Mouse (Mus musculus): Measurements from ENCODE around the gene Thap8. TPM values are rescaled to one million over a fixed set of nuclear protein-coding genes. Genes with fewer than 3 reads are reported as not detected.

Gene Thap8
- total RNA-seq, 4 experiments from 2014 or later: 0.21 to 0.97 TPM; not detected in 2

DNA sequence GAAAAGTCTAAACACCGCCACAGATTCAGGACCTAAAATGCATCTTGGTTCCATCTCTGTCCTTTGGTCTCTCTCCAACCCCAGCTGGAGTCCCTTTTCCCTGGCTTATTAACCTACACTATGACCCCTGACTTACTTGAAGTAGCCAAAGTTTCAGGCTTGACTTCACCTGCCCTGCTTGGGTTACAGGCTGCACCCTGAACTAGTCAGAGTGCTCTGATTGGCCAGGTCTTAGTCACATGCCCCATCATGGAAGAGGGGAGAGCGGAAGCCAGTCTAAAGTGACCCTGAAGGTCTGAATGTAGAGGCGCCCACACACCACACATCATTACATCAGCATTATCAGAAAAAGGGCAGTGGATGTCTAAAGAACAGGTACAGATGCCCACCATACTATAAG is 38.2 kb downstream of the Thap8 start:
- no peak for DNase-seq

DNA sequence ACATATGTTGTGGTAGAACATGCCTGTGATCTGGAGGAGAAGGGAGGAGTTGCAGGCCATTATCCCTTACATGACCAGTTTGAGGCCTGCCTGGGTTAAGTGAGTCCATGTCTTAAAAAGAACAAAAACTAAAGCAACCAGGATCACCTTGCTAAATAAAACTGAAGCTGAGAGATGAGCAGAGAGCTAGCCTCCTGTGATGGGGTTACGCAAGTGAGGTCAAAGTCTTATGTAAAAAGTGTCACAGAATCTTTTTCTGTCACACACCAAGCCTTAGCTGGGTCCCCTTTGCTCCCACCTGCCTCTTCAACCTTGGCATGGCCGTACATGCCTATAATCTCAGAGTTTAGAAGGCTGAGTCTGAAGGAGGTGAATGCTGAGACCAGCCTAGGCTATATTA is 41.1 kb downstream of the Thap8 start:
- DNase-seq: no peak

DNA sequence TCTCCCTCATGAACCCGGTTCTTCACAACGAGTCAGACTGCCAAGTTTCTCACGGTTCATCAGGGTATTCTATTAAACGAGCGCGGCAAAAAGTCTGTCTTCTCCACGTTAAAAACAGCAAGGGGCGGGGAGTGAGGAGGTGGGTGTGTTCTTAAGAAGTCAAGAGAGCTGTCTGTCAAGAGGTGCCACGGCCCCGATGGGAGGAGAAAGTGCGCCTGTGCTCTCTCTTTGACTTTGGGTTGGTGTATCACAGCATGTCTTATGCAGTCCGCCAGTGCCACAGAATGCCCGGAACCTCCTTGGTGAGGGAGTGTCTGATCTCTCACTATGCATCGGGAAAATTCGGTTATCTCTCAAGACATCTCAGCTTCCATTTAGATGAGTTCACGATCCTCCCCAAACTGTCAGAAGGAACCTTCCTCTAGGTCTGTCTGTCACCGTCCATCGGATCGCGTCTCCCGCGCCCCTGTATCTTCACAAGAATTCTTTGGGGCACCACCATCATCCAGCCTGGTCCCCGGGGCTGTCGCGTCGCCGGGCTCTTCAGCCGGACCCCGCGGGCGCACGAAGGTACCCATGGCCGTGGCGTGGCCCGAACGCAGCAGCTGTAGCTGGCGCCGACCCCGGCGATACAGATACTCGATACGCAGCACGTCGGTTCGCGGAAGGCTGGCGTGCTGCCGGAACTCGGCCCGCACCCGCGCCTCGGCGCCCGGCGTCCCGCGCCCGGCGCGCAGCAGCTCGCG is 41.8 kb downstream of the Thap8 start, which contains the start of gene E130208F15Rik:
Gene E130208F15Rik, plus strand, starts transcription at position 202 of the 746 bp plus-strand sequence.
- peak; percentile 75 for DNase-seq

DNA sequence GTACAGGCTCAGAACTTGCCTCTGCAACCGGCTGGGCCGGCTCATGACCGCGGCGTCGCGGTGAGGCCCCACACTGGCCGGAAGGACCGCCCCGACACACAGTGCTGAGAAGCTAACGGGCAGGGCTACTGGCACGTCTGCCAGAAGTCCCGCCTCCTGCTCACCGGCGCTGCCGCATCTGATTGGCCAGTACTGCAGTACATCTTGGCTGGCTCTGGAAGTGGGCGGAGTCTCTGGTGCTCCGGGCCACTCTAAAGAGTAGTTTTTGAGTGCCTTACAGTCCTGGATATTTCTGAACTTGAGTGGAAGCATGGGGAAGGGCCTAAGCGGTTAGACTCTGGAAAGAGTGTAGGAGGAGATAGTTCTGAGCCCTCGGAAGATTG is 42.4 kb downstream of the Thap8 start:
- DNase-seq: peak; percentile 98

DNA sequence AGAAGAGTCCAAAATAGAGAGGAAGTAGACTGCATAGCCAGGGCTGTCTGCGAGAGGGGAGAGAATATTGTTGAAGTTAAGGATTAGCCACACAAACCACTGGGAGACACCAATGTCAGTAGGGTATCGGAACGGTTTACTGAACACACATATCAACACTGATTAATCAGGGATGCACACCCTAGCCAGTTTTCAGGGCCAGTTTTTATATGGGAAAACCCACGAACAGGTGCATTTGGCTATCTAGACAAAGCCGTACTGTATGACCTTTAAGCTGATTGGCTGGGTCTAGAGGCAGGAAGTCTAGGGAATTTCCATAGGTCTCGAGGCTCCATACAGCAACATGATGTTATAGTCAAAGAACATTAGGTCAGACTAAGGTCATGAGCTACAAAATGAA is 43.0 kb downstream of the Thap8 start:
- no peak for DNase-seq

DNA sequence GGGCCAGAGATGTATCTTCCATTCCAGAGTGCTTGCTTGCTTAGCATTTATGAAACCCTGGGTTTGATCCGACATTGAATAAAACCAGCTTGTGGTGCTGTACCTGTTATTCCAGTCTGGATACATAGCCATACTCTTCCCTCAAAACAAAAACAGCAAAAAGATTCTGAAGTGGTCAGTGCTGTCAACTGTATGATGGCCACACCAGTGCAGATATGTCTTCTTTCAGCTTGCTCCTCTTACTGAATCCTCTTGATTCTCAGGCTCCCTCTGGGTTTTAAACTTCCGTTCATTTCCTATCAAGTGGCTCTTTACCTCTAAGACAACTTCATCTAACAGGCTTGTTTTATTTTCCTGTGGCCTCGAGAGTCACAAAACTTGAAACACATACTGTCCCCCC is 43.9 kb downstream of the Thap8 start, which contains the start of gene Sdhaf1:
Gene Sdhaf1, minus strand, starts transcription at position 101 of the 400 bp plus-strand sequence.
- DNase-seq: no peak

DNA sequence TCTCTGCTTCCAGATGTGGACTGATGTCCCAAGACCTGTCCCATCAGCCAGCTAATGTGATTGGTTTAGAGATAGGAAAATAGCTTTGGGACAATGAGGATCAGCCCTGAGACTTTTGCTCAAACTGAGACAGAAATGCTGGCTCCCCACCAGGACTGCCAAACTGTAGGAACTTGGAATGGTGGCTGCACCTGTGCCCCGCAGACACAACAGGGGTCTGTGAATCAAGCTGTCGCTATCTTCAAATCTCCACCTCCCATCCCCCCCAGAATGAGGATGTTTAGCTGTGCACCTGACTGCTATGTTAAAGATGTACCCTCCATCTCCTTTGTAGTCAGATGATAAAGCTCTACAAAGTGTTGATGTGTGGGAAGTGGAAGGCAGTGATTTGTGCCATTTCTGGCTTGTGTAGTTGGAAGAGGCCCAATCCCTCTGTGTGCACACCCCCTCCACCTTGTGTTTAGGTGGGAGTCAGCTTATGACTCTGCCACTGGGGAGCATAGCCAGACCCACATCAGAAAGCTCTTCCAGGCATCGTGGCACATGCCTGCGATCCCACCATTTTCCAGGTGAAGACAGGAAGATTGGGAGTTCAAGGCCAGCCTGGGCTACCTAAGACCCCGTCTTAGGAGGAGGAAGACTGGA is 44.5 kb downstream of the Thap8 start:
- DNase-seq: no peak

DNA sequence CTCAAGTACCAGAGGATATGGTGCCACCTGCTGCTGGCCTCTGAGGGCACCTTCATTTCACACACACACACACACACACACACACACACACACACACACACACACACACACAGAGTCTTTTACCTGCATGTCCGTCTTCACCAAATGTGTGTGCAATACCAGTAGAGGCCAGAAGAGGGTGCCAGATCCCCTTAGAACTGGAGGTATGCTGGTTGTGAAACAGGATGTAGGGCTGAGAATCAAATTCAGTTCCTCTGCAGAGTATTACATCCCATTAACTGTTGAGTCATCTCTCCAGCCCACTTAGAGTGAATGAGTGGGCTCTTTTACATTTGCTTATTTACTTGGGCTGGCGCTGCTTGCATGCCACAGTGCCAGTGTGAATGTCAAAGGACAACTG is 45.5 kb downstream of the Thap8 start:
- no peak for DNase-seq

DNA sequence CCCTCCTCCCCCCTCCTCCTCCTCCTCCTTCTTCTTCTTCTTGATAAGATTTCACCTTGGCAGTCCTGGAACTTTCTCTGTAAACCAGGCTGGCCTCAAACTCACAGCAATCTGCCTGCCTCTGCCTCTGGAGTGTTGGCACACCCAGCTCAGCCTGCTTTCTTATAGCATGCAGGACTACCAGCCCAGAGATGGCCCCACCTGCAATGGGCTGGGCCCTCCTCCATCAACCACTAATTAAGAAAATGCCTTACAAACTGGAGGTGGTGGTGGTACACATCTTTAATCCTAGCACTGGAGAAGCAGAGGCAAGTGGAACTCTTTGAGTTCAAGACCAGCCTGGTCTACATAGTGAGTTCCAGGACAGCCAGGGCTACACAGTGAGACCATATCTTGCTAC is 46.5 kb downstream of the Thap8 start:
- no peak for DNase-seq

DNA sequence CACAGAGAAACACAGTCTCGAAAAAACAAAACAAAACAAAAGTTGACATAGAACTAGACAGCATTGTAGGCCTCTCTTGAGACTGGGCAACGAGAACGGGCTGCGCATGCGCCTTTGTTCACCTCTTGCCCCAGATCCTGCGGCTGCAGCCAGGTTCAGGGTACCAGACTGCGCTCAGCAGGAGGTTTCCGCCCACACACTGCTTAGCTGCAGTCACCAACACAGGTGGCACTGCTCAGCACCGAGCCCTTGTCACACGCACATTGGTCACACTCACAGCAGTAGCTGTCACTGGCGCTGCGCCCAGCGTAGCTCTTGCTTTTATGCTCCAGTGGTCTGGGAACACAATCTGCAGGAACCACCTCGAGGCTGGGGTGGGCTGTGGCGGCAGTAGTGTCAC is 47.2 kb downstream of the Thap8 start:
- DNase-seq: no peak

DNA sequence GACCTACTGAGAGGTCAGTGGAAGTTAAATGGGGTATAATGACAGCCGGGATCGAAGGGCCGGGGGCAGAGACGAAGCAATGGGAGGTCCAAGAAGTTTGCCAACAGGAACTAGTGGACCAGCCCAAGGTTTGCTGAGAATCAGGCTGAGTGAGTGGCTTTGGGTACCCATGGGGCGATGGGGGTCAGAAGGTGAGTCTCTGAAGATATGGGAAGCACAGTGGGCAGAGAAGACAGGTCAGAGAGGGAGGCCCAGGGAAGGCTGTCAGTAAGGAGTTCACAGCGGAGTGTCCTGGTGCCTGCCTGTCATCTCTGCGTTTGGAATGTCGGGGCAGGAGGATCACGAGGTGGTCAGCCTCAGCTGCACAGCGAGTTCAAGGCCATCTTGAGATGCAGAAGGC is 48.5 kb downstream of the Thap8 start:
- no peak for DNase-seq

DNA sequence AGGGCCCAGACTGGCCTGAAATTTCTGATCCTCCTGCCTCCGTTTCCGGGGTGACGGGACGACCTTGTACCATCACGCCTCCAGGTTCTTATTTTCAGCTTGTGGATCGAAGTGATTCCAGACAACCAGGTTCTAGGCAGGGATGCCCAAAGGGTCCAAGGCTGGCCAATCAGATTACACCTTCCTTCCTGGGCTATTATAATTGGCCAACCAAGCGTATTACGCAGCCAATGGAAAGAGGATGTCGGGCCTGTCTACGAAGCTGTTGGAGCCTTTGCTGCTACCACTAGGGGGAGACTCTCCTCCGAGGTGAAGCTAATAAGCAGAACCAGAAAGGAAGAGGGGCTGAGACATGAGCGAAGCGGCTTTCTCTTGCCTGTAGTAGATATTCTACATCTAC is 52.0 kb downstream of the Thap8 start:
- DNase-seq: peak; percentile 61

DNA sequence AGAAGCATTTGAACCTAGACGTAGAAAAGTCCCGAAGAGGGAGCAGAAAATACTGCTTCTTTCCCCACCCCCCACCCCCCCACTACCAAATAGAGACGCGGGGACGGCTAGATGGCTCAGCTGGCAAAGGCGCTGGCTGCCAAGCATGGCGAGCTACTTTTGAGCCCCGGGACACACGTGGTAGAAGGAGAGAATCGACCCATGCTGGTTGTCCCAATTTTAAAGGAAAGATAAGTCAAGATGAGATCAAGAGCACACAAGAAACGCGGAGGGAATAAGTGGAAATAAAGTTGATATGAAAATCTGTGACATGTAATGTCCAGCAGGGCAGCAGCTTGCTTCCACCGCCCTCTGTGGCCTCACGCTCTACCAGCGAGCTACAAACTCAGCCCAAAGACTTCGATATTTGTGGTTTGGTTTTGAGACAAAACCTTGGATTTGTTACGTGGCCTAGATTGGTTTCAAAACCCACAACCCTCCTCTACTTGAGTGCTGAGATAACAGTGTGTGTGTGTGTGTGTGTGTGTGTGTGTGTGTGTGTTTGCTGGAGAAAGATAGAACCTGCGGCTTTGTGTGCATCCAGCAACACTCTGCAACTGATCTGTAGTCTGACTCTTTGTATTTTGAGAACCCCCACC is 52.8 kb downstream of the Thap8 start:
- no peak for DNase-seq

DNA sequence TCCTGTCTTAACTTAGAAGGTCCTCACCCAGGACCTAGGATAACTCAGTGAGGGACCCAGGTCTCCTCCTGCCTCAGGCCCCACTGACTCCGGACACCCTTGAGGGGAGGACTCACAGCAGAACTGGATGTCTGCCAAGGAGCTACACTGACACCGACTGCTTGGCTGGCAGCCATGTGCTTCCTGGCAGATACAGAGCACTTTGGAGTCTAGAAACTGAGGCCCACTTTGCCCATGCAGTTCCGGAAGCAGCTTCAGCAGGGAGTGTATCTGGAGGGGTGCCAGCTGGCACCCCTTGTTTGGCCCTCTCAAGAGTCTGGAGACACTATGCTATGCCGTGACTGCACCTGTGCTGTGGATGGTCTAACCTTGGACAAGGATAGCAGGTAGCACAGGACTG is 53.5 kb downstream of the Thap8 start:
- DNase-seq: peak; percentile 80

DNA sequence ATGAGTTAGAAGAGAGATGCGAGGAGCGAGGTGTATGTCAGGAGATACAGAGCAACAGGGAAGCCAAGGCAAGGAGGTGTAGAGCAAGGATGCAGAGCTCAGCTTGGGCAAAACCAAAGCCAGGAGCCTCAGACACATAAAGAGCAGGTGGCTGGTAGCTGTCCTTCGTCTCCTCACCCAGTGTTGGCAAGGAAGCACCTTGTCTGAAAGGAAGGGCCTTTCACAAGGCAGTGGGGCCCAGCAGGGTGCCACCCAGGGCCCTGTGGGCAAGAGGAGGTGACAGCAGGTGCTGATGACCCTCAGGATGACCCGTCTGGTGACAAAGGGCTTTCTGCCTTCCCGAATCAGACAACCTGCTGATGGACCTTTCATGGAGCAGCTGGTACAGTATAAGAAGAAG is 54.7 kb downstream of the Thap8 start:
- no peak for DNase-seq

DNA sequence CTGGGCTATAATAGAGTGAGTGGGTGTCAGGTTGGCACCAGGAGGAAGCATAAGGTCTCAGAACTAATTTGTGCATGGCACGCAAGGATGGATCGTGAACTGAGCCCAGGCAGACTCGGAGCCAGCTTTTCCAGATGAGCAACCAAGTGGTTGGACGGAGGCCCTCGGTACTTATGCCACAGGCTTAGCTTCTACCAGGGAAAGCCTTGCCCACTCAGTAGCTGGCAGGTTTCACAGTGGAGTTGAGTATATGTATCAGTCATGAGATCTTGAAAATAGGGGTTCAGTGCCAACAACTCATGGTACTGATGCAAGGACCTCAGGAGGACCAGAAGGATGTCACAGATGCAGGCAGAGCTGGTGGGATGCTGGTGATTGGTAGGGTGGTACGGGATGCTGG is 55.8 kb downstream of the Thap8 start:
- no peak for DNase-seq

DNA sequence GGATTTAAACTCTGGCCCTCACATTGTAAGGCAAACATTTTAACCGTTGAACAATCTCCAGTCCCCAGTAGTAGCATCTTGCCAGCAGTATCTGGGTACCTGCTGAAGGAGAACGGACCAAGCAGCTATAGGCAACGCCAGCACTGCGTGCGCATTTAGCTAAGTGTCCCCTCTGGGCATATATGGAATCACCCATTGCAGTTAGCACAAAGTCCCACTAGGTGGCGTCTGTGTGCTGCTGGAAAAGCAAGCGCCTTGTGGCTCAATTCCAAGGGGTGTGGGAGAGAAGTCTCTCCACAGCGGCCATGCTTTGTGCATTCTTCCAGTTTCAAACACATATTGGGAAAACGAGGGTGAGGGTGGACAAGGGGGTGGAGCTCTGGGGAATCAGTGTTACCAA is 56.5 kb downstream of the Thap8 start:
- peak; percentile 50 for DNase-seq

DNA sequence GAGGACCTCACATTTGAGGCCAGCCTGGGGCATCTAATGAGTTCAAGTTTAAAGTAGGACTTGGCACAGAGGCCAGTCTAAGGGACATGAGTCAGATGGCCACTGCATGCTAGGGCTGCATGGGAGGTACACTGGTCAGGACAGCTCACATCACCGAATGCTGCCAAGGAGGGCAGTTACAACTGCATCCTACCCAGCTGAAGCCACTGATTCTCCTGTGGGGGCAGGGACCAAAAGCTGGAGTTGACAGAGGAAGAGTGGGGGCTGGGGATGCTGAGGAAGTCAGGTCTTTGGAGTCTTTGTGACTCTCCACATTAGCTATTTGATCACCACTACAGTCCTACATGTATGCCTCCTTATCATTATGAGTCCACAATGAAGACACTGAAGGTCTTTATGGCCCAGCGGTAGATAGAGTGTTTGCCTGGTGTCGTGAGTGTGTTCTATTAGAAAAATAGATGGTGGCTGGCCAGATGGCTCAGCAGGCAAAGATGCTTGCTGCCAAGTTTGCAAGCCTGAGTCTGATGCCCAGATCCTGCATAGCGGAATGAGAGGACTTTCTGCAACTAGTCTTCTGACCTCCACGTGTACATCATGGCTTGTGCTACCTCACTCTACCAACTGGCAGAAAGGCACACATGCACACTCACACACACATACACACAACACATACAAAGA is 59.7 kb downstream of the Thap8 start:
- DNase-seq: no peak

Other genes starting within 250 kb of the Thap8 start
- 1 to 10 TPM; 3.7 to 6.6 (median 4.9) TPM for gene Zfp14, start 228.7 kb upstream of the Thap8 start, total RNA-seq (2022)
- gene Zfp82, start 207.2 kb upstream of the Thap8 start, total RNA-seq (2022): 1 to 10 TPM in 3 of 4 experiments, under 1 TPM in 1; 0.86 to 3.3 (median 2.8) TPM
- gene Gm26920, start 189.7 kb upstream of the Thap8 start, total RNA-seq (2022): 1 to 10 TPM in 1 of 4 experiments, under 1 TPM in 1, not detected in 2; 0.48 to 2.2 TPM
- 1 to 10 TPM; 1.9 to 4.7 (median 4.1) TPM for gene Zfp566, start 189.6 kb upstream of the Thap8 start, total RNA-seq (2022)
- 10 to 100 TPM; 39.9 to 66.1 (median 44.5) TPM for gene Zfp260, start 185.3 kb upstream of the Thap8 start, total RNA-seq (2022)
- gene Zfp382, start 158.2 kb upstream of the Thap8 start, total RNA-seq (2022): 1 to 10 TPM; 3.6 to 5.7 (median 4.5) TPM
- 10 to 100 TPM; 46.0 to 55.4 (median 54.0) TPM for gene Zfp146, start 110.3 kb upstream of the Thap8 start, total RNA-seq (2022)
- 100 to 1,000 TPM in 3 of 4 experiments, 10 to 100 TPM in 1; 65.3 to 235 (median 137) TPM for gene Cox7a1, start 96.0 kb upstream of the Thap8 start, total RNA-seq (2022)
- 100 to 1,000 TPM; 562 to 740 (median 679) TPM for gene Capns1, start 81.3 kb upstream of the Thap8 start, total RNA-seq (2022)
- gene Polr2i, start 48.1 kb upstream of the Thap8 start, total RNA-seq (2022): 10 to 100 TPM; 62.8 to 93.8 (median 72.7) TPM
- gene Tbcb, start 47.8 kb upstream of the Thap8 start, total RNA-seq (2022): 100 to 1,000 TPM; 102 to 119 (median 108) TPM
- gene Ovol3, start 44.4 kb upstream of the Thap8 start, total RNA-seq (2022): not detected
- 1 to 10 TPM; 2.7 to 7.5 (median 4.5) TPM for gene Wdr62, start 325 bp downstream of the Thap8 start, total RNA-seq (2022)
- 10 to 100 TPM; 20.8 to 35.8 (median 30.0) TPM for gene Clip3, start 11.6 kb downstream of the Thap8 start, total RNA-seq (2022)
- 100 to 1,000 TPM in 1 of 4 experiments, 10 to 100 TPM in 3; 60.5 to 112 (median 82.7) TPM for gene Alkbh6, start 28.6 kb downstream of the Thap8 start, total RNA-seq (2022)
- 100 to 1,000 TPM in 1 of 4 experiments, 10 to 100 TPM in 3; 22.5 to 102 (median 57.8) TPM for gene Syne4, start 34.7 kb downstream of the Thap8 start, total RNA-seq (2022)
- 1 to 10 TPM in 3 of 4 experiments, under 1 TPM in 1; 0.87 to 2.2 (median 1.8) TPM for gene E130208F15Rik, start 41.6 kb downstream of the Thap8 start, total RNA-seq (2022)
- 10 to 100 TPM; 13.9 to 18.4 (median 16.1) TPM for gene Sdhaf1, start 43.8 kb downstream of the Thap8 start, total RNA-seq (2022)
- gene Lrfn3, start 82.7 kb downstream of the Thap8 start, total RNA-seq (2022): 10 to 100 TPM; 11.5 to 15.8 (median 12.7) TPM
- gene Tyrobp, start 133.7 kb downstream of the Thap8 start, total RNA-seq (2022): 10 to 100 TPM; 31.8 to 65.8 (median 51.1) TPM
- 1 to 10 TPM in 3 of 4 experiments, under 1 TPM in 1; 0.98 to 2.3 (median 1.4) TPM for gene Hcst, start 139.8 kb downstream of the Thap8 start, total RNA-seq (2022)
- 1 to 10 TPM in 3 of 4 experiments, under 1 TPM in 1; 0.73 to 2.4 (median 1.7) TPM for gene Nfkbid, start 141.6 kb downstream of the Thap8 start, total RNA-seq (2022)
- 10 to 100 TPM; 45.2 to 59.3 (median 46.7) TPM for gene Aplp1, start 165.4 kb downstream of the Thap8 start, total RNA-seq (2022)
- not detected for gene Kirrel2, start 177.6 kb downstream of the Thap8 start, total RNA-seq (2022)
- not detected for gene Nphs1, start 178.2 kb downstream of the Thap8 start, total RNA-seq (2022)
- under 1 TPM in 1 of 4 experiments, not detected in 3; 0.56 TPM for gene Prodh2, start 213.5 kb downstream of the Thap8 start, total RNA-seq (2022)